Mouse (Mus musculus) C2C12 (cell line): ENCODE data around the gene Zfp280b. TPM values are rescaled to one million over a fixed set of nuclear protein-coding genes. Genes with fewer than 3 reads are reported as not detected.

ENCODE experiments used
- H3K27me3 ChIP-seq: one replicate; pipeline ENCODE4 v1.6.1; 2011; ENCODE audit not compliant: control insufficient read depth, insufficient read depth, insufficient read length
- H3K36me3 ChIP-seq: one replicate; pipeline ENCODE4 v1.6.1; 2011; ENCODE audit not compliant: control insufficient read depth, insufficient read depth
- H3K4me3 ChIP-seq: one replicate; pipeline ENCODE4 v1.5.1; 2011; ENCODE audit warnings: mild to moderate bottlenecking, control low read depth; ENCODE audit not compliant: poor library complexity, insufficient read depth, severe bottlenecking
- H3K79me2 ChIP-seq: one replicate; pipeline ENCODE4 v1.6.1; 2011; ENCODE audit not compliant: control insufficient read depth, insufficient read depth
- H3K79me3 ChIP-seq: one replicate; pipeline ENCODE4 v1.6.1; 2011; ENCODE audit warnings: low read depth, control low read depth
- H3ac ChIP-seq: one replicate; pipeline ENCODE3; 2011; ENCODE audit warnings: low read depth; ENCODE audit not compliant: control insufficient read depth, insufficient read length
- CEBPB ChIP-seq: IDR thresholded peaks from one replicate; pipeline ENCODE4 v1.6.1; 2011; ENCODE audit warnings: low read depth, mild to moderate bottlenecking, control low read depth, moderate library complexity
- CTCF ChIP-seq: IDR thresholded peaks from one replicate; pipeline ENCODE4 v1.5.1; 2011; ENCODE audit not compliant: control insufficient read depth, insufficient read depth, insufficient read length
- FOSL1 ChIP-seq: IDR thresholded peaks from one replicate; pipeline ENCODE4 v1.8.0; 2011; ENCODE audit warnings: mild to moderate bottlenecking, low read length; ENCODE audit not compliant: poor library complexity, insufficient read depth, severe bottlenecking
- MAX ChIP-seq: IDR thresholded peaks from one replicate; pipeline ENCODE4 v1.6.1; 2011; ENCODE audit warnings: mild to moderate bottlenecking, control low read depth
- MYOD1 ChIP-seq: IDR thresholded peaks from one replicate; pipeline ENCODE4 v1.6.1; 2011; ENCODE audit warnings: low read depth; ENCODE audit not compliant: control insufficient read depth, insufficient read length
- MYOG ChIP-seq: IDR thresholded peaks from one replicate; pipeline ENCODE4 v1.6.1; 2011; ENCODE audit not compliant: control insufficient read depth, insufficient read length; ENCODE audit errors: extremely low read depth
- USF1 ChIP-seq: IDR thresholded peaks from one replicate; pipeline ENCODE4 v1.6.1; 2011; ENCODE audit warnings: low read depth, mild to moderate bottlenecking, control low read depth, moderate library complexity
- polyA plus RNA-seq: library from polyadenylated mRNA; unstranded; fragments of >200 nt; fragmentation: generic; extraction: Trizol; gene quantifications from one replicate; pipeline ENCODE4 v1.2.1, GENCODE M21; 2012; ENCODE audit warnings: missing spikeins

Gene Zfp280b
- polyA plus RNA-seq, 1 experiment = 6.7 TPM

- TF ChIP-seq USF1 (no peak), MYOD1 (no peak), CTCF (no peak), MYOG (no peak), MAX (no peak), FOSL1 (no peak), CEBPB (no peak)
- Histone ChIP-seq H3K4me3 (no peak overlapping the region), H3K79me2 (no peaks in the 10 kb centered on the region), H3K79me3 (no peaks in the 10 kb centered on the region), H3K27me3 (peaks cover 5% of the 10 kb centered on the region), H3ac (no peak overlapping the region), H3K36me3 (no peaks in the 10 kb centered on the region)
Measured at GRCm38 (mm10) chr10:76009812-76010211, 22.6 kb upstream of the Zfp280b start.

GRCm38 (mm10) chr10:76012922-76013321, 19.5 kb upstream of the Zfp280b start:
- Histone ChIP-seq H3ac (no peak overlapping the region), H3K27me3 (peaks cover 5% of the 10 kb centered on the region), H3K4me3 (no peak overlapping the region), H3K79me2 (no peaks in the 10 kb centered on the region), H3K36me3 (no peaks in the 10 kb centered on the region), H3K79me3 (no peaks in the 10 kb centered on the region)
- TF ChIP-seq MYOG (no peak), MAX (no peak), CEBPB (no peak), CTCF (no peak), MYOD1 (no peak), FOSL1 (no peak), USF1 (no peak)

- no peak overlapping the region for H3K4me3 ChIP-seq
- H3K36me3 ChIP-seq = no peaks in the 10 kb centered on the region
- no peak overlapping the region for H3ac ChIP-seq
- H3K27me3 ChIP-seq = peaks cover 5% of the 10 kb centered on the region
- H3K79me2 ChIP-seq = no peaks in the 10 kb centered on the region
- TF ChIP-seq MAX (no peak), USF1 (no peak), CTCF (no peak), FOSL1 (no peak), MYOD1 (no peak), MYOG (no peak), CEBPB (no peak)
- no peaks in the 10 kb centered on the region for H3K79me3 ChIP-seq
Measured at GRCm38 (mm10) chr10:76016886-76017285, 15.6 kb upstream of the Zfp280b start.

- no peaks in the 10 kb centered on the region for H3K27me3 ChIP-seq
- no peak overlapping the region for H3ac ChIP-seq
- no peak overlapping the region for H3K4me3 ChIP-seq
- no peaks in the 10 kb centered on the region for H3K36me3 ChIP-seq
- no peaks in the 10 kb centered on the region for H3K79me2 ChIP-seq
- no peak for TF ChIP-seq CTCF
- no peak for TF ChIP-seq MYOD1
- TF ChIP-seq FOSL1 = no peak
- TF ChIP-seq MYOG = no peak
- no peak for TF ChIP-seq CEBPB
- TF ChIP-seq MAX = no peak
- no peak for TF ChIP-seq USF1
- H3K79me3 ChIP-seq = no peaks in the 10 kb centered on the region
Measured at GRCm38 (mm10) chr10:76021728-76022127, 10.7 kb upstream of the Zfp280b start.

- Histone ChIP-seq H3K36me3 (no peaks in the 10 kb centered on the region), H3ac (no peak overlapping the region), H3K79me2 (no peaks in the 10 kb centered on the region), H3K4me3 (no peak overlapping the region), H3K79me3 (no peaks in the 10 kb centered on the region), H3K27me3 (no peaks in the 10 kb centered on the region)
- TF ChIP-seq MAX = no peak
Measured at GRCm38 (mm10) chr10:76023921-76024320, 8.5 kb upstream of the Zfp280b start.

GRCm38 (mm10) chr10:76025470-76026190, 6.8 kb upstream of the Zfp280b start:
- no peak overlapping the region for H3K4me3 ChIP-seq
- no peaks in the 10 kb centered on the region for H3K79me3 ChIP-seq
- H3ac ChIP-seq = no peak overlapping the region
- no peaks in the 10 kb centered on the region for H3K79me2 ChIP-seq
- H3K27me3 ChIP-seq = no peaks in the 10 kb centered on the region
- TF ChIP-seq MYOD1 (no peak), CEBPB (no peak), FOSL1 (no peak), MAX (no peak), USF1 (no peak), MYOG (no peak), CTCF (no peak)
- H3K36me3 ChIP-seq = no peaks in the 10 kb centered on the region
